Mouse (Mus musculus) hindbrain, embryonic 11.5 days (tissue): ENCODE data around the gene Mast4. TPM values are rescaled to one million over a fixed set of nuclear protein-coding genes. Genes with fewer than 3 reads are reported as not detected.

Experiments used
- ATAC-seq: fragments of 200-750 bp; cut with Nextera tagmentation; 2 replicates; pipeline ENCODE4 v1.8.0; 2017; ENCODE audit warnings: mild to moderate bottlenecking, moderate TSS enrichment, moderate library complexity; ENCODE audit not compliant: low FRiP score
- DNase-seq: peaks from one replicate; pipeline ENCODE4 v3.0.0-alpha.2; 2015; ENCODE audit warnings: low spot score
- H3K27ac ChIP-seq: fragments of 300-500 bp; sonication (generic); 2 replicates; pipeline ENCODE4 v1.5.1; 2014; ENCODE audit warnings: mild to moderate bottlenecking, low read depth, low read length
- H3K27me3 ChIP-seq: fragments of 300-500 bp; sonication (generic); 2 replicates; pipeline ENCODE4 v1.6.1; 2014; ENCODE audit warnings: mild to moderate bottlenecking, low read length, moderate library complexity, mixed read lengths; ENCODE audit not compliant: control insufficient read depth, insufficient read depth
- H3K36me3 ChIP-seq: fragments of 300-500 bp; sonication (generic); 2 replicates; pipeline ENCODE4 v1.6.1; 2014; ENCODE audit warnings: mild to moderate bottlenecking, low read length, moderate library complexity, mixed read lengths; ENCODE audit not compliant: control insufficient read depth, insufficient read depth
- H3K4me1 ChIP-seq: fragments of 300-500 bp; sonication (generic); replicated peaks from 2 replicates; pipeline ENCODE4 v1.6.1; 2014; ENCODE audit warnings: low read length, mixed read lengths; ENCODE audit not compliant: control insufficient read depth, insufficient read depth
- H3K4me2 ChIP-seq: fragments of 300-500 bp; sonication (generic); replicated peaks from 2 replicates; pipeline ENCODE4 v1.6.1; 2014; ENCODE audit warnings: mild to moderate bottlenecking, low read depth, low read length
- H3K4me3 ChIP-seq: fragments of 300-500 bp; sonication (generic); 2 replicates; pipeline ENCODE4 v1.5.1; 2014; ENCODE audit warnings: low read depth, low read length
- H3K9ac ChIP-seq: fragments of 300-500 bp; sonication (generic); 2 replicates; pipeline ENCODE4 v1.6.1; 2014; ENCODE audit warnings: low read depth, low read length
- H3K9me3 ChIP-seq: fragments of 300-500 bp; sonication (generic); 2 replicates; pipeline ENCODE4 v1.6.1; 2016; ENCODE audit warnings: low read length; ENCODE audit not compliant: control insufficient read depth
- WGBS: fragments of 180-500 bp; shearing (Covaris S2); extraction: QIAGEN DNeasy Blood & Tissue Kit; methylation state at CpG from one replicate; pipeline ENCODE4 v1.1.7; 2014; 5-methylcytosine and 5-hydroxymethylcytosine counted together
- polyA plus RNA-seq: library from polyadenylated mRNA; unstranded; fragments of >200 nt; fragmentation: Nextera tagmentation; extraction: Ambion mirVana; gene quantifications from 2 replicates; pipeline ENCODE4 v1.2.1, GENCODE M21; 2014

Gene Mast4
- polyA plus RNA-seq, 1 experiment from 2014 or later: 26.9 TPM

DNA sequence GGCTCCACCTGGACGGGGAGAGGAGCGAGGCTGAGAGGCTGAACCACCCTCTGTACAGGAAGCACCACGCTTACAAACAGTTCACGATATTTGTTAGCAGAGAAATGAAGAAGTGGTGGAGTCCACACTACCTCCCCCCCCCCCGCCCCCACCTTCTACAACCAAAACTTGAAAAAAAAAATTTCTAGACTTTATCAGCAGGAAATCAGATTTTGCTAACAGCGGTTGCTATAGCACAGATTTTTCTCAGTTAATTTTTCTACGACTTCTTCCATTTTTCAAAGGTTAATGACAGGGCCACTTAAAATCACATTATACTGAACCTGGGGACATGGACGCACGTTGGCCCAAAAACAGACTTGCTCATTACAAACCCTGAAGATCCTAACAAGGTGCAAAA, 572.9 kb downstream of the Mast4 start:
- Histone ChIP-seq H3K4me2 (no peak overlapping the region), H3K9ac (no peak overlapping the region), H3K27me3 (no peaks in the 10 kb centered on the region), H3K9me3 (no peaks in the 10 kb centered on the region), H3K36me3 (no peaks in the 10 kb centered on the region), H3K4me3 (no peak overlapping the region), H3K4me1 (0 out of 2 replicates have a peak, but pooled peaks cover 2% of the 10 kb centered on the region), H3K27ac (no peak overlapping the region)
- ATAC-seq (no peak), DNase-seq (no peak)
- WGBS: 83% methylated on average over 9 of the region's 9 CpGs

DNA sequence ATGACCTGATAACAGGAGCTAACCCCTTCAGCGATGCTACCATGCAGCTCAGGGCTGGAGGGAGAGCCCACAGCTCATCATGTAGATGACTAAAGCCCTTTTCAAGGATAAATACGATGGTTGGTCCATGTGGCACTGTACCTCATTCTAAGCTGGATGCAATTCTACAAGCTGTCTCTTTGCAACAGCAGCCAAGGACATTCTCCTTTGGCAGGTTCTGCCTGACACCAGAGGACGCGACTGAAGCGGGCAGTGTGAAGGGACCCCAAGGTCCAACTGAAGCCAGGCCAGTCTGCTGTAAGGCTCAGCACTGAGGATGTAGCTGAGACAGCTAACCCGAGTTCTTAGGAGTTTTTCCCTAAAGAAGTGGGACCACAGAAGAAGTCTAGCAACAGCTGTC, 576.3 kb downstream of the Mast4 start:
- no peaks in the 10 kb centered on the region for H3K27me3 ChIP-seq
- H3K9me3 ChIP-seq: no peaks in the 10 kb centered on the region
- no peak overlapping the region for H3K4me2 ChIP-seq
- no peak overlapping the region for H3K4me3 ChIP-seq
- no peak for ATAC-seq
- DNase-seq: no peak
- H3K9ac ChIP-seq: no peak overlapping the region
- no peaks in the 10 kb centered on the region for H3K36me3 ChIP-seq
- WGBS: 97% methylated on average over 6 of the region's 6 CpGs
- no peaks in the 10 kb centered on the region for H3K4me1 ChIP-seq
- no peak overlapping the region for H3K27ac ChIP-seq

DNA sequence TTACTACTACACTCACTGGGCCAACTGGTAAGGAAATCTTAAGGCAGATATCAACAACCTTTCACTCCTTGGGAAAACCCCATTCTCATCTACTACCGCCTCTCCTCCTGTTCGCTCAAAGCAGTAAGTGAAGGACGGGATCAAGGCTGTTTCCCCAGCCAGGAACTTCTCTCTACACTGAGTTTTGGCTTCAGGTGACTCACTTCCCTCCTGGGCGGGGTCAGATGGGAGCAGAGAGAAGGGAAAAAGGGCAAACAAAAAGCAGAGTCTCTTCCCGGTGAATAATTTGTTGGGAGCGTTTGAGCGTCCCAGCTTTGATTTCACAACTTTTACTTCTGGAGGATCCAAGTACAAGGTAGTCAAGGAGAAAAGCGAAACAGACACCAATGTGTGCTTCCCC, 578.2 kb downstream of the Mast4 start:
- Histone ChIP-seq H3K4me3 (no peak overlapping the region), H3K9ac (no peak overlapping the region), H3K27ac (no peak overlapping the region), H3K4me1 (no peaks in the 10 kb centered on the region), H3K9me3 (no peaks in the 10 kb centered on the region), H3K36me3 (0 out of 2 replicates have a peak, but pooled peaks cover 2% of the 10 kb centered on the region), H3K4me2 (no peak overlapping the region), H3K27me3 (no peaks in the 10 kb centered on the region)
- DNase-seq: no peak
- WGBS: 94% methylated on average over 8 of the region's 8 CpGs
- ATAC-seq: no peak

DNA sequence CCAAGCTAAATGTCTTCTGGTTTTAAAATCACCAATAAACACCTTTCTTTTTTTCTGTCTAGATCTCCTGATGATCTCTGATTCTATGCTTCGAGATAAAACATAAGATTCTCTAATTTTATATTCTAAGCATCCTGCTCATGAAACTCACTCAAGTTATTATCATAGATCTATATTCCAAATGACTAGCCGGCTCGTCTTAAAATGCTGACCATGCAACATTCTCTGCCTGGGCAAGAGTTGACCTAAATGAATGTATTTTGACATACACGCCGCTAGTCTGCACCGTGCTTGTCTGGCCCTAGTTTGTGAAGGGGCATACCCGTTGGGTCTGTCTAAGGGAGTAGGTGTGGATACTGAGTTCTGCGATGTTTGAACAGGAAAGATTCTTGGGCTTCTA, 579.2 kb downstream of the Mast4 start:
- no peak overlapping the region for H3K27ac ChIP-seq
- 94% methylated on average over 8 of the region's 8 CpGs for WGBS
- DNase-seq (no peak), ATAC-seq (no peak)
- no peak overlapping the region for H3K4me3 ChIP-seq
- H3K4me2 ChIP-seq: no peak overlapping the region
- no peak overlapping the region for H3K9ac ChIP-seq
- H3K4me1 ChIP-seq: no peaks in the 10 kb centered on the region
- H3K36me3 ChIP-seq: 0 out of 2 replicates have a peak, but pooled peaks cover 2% of the 10 kb centered on the region
- H3K9me3 ChIP-seq: no peaks in the 10 kb centered on the region
- H3K27me3 ChIP-seq: no peaks in the 10 kb centered on the region

DNA sequence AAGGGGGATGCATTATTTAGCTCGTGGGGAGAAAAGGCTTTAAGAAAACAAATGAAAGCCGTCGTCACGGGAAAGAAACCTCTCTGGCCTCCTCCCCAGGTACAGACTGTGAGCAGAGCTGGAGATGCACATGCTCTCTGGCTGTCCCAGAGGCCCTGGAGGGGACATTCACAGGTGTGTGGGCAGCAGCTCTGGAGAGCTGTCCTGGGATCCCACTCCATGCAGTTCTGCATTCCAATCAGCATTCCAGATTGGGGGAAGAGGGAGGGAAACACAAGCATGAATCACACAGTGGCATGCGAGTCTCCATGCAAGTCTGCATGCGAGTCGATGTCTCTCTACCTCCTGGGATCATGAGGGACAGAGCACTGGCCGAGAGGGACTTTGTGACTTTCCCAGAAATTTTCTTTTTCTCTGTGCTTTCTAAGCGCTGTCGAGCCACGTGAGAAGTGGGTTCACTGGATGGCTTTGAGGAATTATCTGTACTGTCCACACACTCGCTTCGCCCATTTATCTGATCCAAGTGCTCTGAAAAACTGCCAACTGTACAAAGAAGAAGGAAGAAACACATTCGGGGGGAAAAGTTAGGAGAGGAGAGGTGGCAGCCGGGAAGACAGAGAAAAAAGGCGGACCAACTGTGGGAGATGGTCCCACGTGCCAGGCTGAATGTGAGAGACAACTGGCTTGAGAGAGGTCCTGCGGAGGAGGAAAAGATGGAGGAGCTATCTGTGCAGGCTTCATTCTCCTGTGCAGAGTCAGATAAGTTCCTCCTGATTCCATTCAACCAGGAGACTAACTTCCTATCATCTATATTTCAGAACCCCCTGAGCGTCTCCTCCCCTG, 580.4 kb downstream of the Mast4 start:
- H3K27ac ChIP-seq: no peak overlapping the region
- no peaks in the 10 kb centered on the region for H3K9me3 ChIP-seq
- DNase-seq (no peak), ATAC-seq (no peak)
- H3K4me3 ChIP-seq: no peak overlapping the region
- 86% methylated on average over 19 of the region's 19 CpGs for WGBS
- H3K9ac ChIP-seq: no peak overlapping the region
- 0 out of 2 replicates have a peak, but pooled peaks cover 2% of the 10 kb centered on the region for H3K36me3 ChIP-seq
- no peak overlapping the region for H3K4me2 ChIP-seq
- H3K4me1 ChIP-seq: no peaks in the 10 kb centered on the region
- no peaks in the 10 kb centered on the region for H3K27me3 ChIP-seq

DNA sequence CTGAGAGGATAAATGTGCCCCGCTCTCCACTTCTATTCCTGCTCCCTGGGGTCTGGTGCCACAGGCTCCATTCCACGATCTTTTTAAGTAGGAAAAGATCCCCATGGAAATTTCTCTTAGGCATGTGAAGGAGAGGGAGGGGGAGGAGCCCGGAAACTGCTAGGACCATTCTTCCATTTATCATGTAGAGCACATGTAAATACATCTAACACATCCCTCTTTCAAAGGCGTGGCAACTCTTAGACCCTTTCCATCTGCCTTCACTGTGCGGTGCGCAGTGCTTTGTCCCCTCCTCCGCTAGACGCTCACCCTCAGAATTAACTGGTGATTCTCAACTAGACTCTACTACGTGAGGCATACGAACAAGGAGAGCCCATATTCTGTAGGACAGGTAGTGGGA, 584.4 kb downstream of the Mast4 start:
- Histone ChIP-seq H3K27ac (no peak overlapping the region), H3K36me3 (0 out of 2 replicates have a peak, but pooled peaks cover 2% of the 10 kb centered on the region), H3K4me2 (no peak overlapping the region), H3K4me1 (no peaks in the 10 kb centered on the region), H3K27me3 (no peaks in the 10 kb centered on the region), H3K4me3 (no peak overlapping the region), H3K9me3 (no peaks in the 10 kb centered on the region), H3K9ac (no peak overlapping the region)
- DNase-seq: no peak
- no peak for ATAC-seq
- WGBS: 83% methylated on average over 10 of the region's 10 CpGs

DNA sequence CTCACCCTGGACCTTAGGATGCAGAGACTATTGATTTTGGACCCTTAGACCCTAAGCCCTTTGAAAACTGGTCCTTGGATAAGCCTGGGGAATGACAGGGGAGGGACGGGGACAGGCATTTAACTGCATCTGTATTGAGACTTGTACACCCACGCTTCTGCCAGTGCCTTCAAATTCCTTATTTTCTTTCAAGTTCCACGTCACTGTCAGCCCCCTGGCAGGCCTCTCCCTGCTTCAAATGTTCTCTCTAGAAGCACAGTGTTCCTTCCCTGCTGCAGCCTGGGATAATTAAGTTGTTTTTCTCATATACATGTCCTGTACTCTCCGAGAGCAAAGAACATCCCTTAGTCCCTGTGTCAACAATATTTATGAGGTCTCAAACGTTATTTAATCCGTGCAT, 585.1 kb downstream of the Mast4 start:
- Histone ChIP-seq H3K4me2 (no peak overlapping the region), H3K9ac (no peak overlapping the region), H3K27me3 (no peaks in the 10 kb centered on the region), H3K4me1 (no peaks in the 10 kb centered on the region), H3K27ac (no peak overlapping the region), H3K9me3 (no peaks in the 10 kb centered on the region), H3K4me3 (no peak overlapping the region), H3K36me3 (0 out of 2 replicates have a peak, but pooled peaks cover 2% of the 10 kb centered on the region)
- DNase-seq: no peak
- 69% methylated on average over 6 of the region's 6 CpGs for WGBS
- no peak for ATAC-seq

DNA sequence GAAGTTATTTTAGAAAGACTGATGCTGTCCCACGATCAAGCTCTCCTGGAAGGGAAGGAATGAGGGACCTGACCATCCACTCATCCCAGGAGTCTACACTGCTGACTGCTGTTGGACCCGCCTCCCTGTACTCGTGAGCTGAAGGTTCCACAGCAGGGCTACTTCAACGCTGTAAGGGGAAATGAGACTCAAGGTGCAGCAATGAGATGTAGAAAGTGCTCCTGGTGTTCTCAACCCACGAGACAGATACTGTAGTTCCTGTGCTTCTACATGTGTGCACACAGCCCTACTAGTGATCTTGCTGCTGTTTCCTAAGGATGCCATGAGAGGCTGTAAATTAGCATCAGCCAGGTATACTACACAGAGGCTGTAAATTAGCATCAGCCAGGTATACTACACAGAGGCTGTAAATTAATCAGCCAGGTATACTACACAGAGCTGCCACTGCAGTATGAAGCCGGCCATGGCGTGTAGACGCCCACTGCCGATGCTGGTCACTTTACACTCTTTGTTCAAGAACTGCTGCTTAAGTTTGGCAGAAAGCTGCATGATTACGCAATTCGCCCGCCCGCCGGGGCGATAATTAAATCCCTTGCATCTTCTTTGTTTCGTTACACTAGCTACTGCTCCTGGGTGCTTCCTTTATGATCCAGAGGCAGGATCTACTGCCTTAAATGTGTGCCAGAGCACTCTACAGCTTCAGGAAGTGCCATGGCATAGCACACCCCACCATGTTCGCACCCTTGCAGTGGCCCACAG, 587.3 kb downstream of the Mast4 start:
- H3K4me1 ChIP-seq: no peaks in the 10 kb centered on the region
- ATAC-seq: no peak
- H3K27me3 ChIP-seq: no peaks in the 10 kb centered on the region
- no peak overlapping the region for H3K9ac ChIP-seq
- no peak for DNase-seq
- no peak overlapping the region for H3K27ac ChIP-seq
- no peak overlapping the region for H3K4me2 ChIP-seq
- H3K36me3 ChIP-seq: 0 out of 2 replicates have a peak, but pooled peaks cover 2% of the 10 kb centered on the region
- H3K9me3 ChIP-seq: no peaks in the 10 kb centered on the region
- no peak overlapping the region for H3K4me3 ChIP-seq
- 93% methylated on average over 17 of the region's 17 CpGs for WGBS
